ENCODE assay signal across 8 mouse cellular contexts in genomic region chr8:109607650-109608049, GRCm38 (mm10). TPM values are rescaled to one million over a fixed set of nuclear protein-coding genes. Genes with fewer than 3 reads are reported as not detected.
A peak's percentile ranks its signal among the peaks of the same experiment; 100 is the strongest.
DNase-seq lines count a peak whose midpoint lies in the region; ATAC-seq lines count a peak whose summit lies in the region.

No protein-coding gene starts in this region.

- no peaks in the 10 kb centered on the region for H3K27me3 ChIP-seq in intestine, embryonic 14.5 days (replicated peaks; ENCODE audit: control insufficient read depth, insufficient read depth, low read length)

- peak; percentile 36 for DNase-seq in embryo, embryonic 10 days (ENCODE audit: low spot score)
- no peak for DNase-seq in embryo, embryonic 9.5 days (ENCODE audit: extremely low spot score)
- peak; percentile 17 for DNase-seq in thymus, postnatal 14 days
- DNase-seq in thymus, postnatal 25 days, result no peak
- DNase-seq in intestine, embryonic 14.5 days (ENCODE audit: low spot score), result peak; percentile 60
- peak; percentile 14 for DNase-seq in neural tube, embryonic 10.5 days (ENCODE audit: extremely low spot score, low spot score)
- no peak for DNase-seq in left cerebral cortex, postnatal 10 days (ENCODE audit: extremely low spot score in 1 of 2, low spot score in 2 of 2)
- no peak for DNase-seq in B cell, adult 2 months

- intact Hi-C loops in left cerebral cortex, postnatal 10 days (cut with DNase I), result loop anchor here (2.0 kb wide), 2 partner anchors 43 to 85 kb away; partner anchors contain the start of genes Dhx38, Ist1 and Txnl4b

- no peaks in the 10 kb centered on the region for H3K9me3 ChIP-seq in intestine, embryonic 14.5 days (ENCODE audit: control insufficient read depth, low read length)

- peaks cover 29% of the 10 kb centered on the region for H3K36me3 ChIP-seq in intestine, embryonic 14.5 days (ENCODE audit: control insufficient read depth, insufficient read depth, low read length)

- H3K4me3 ChIP-seq in intestine, embryonic 14.5 days (ENCODE audit: low read depth, low read length), result peak overlapping the region; percentile 79

- peaks cover 8% of the 10 kb centered on the region; the same call in 1 of the 2 replicates for H3K4me1 ChIP-seq in intestine, embryonic 14.5 days (replicated peaks; ENCODE audit: control insufficient read depth, insufficient read depth, low read length)

- ATAC-seq in intestine, embryonic 14.5 days (replicated peaks; ENCODE audit: low FRiP score, low TSS enrichment, low read depth), result no peak

- peak overlapping the region; percentile 97 for H3K4me2 ChIP-seq in intestine, embryonic 14.5 days (ENCODE audit: low read length)

- whole genome bisulfite sequencing in intestine, embryonic 14.5 days, result 7% methylated on average over 12 of the region's 12 CpGs

- H3K9ac ChIP-seq in intestine, embryonic 14.5 days (ENCODE audit: low read length), result peak overlapping the region; percentile 69

- H3K27ac ChIP-seq in intestine, embryonic 14.5 days (ENCODE audit: low read depth), result peak overlapping the region; percentile 98; the same call in 1 of the 2 replicates

RNA-seq across cellular contexts. Expression of gene Dhodh, which starts 0.8 kb away (rescaled TPM):
- polyA plus RNA-seq in intestine, embryonic 14.5 days (2014; fragmentation: Nextera tagmentation; extraction: Ambion mirVana), result 58.8 and 61.1 TPM in 2 replicates
- total RNA-seq in left cerebral cortex, postnatal 10 days (2021), result 10 to 100 TPM; 16.4 to 19.8 TPM

RNA-seq across cellular contexts. Expression of gene Pkd1l3, which starts 6.7 kb away (rescaled TPM):
- 0.13 and 0.37 TPM in 2 replicates for polyA plus RNA-seq in intestine, embryonic 14.5 days (2014; fragmentation: Nextera tagmentation; extraction: Ambion mirVana)
- total RNA-seq in left cerebral cortex, postnatal 10 days (2021), result under 1 TPM; 0.54 to 0.65 TPM

RNA-seq across cellular contexts. Expression of gene Hp, which starts 28.7 kb away (rescaled TPM):
- polyA plus RNA-seq in intestine, embryonic 14.5 days (2014; fragmentation: Nextera tagmentation; extraction: Ambion mirVana), result 0.17 and 0.53 TPM in 2 replicates
- not detected for total RNA-seq in left cerebral cortex, postnatal 10 days (2021)

RNA-seq across cellular contexts. Expression of gene Txnl4b, which starts 42.0 kb away (rescaled TPM):
- 23.6 and 24.3 TPM in 2 replicates for polyA plus RNA-seq in intestine, embryonic 14.5 days (2014; fragmentation: Nextera tagmentation; extraction: Ambion mirVana)
- total RNA-seq in left cerebral cortex, postnatal 10 days (2021), result 10 to 100 TPM; 10.7 to 11.7 TPM

RNA-seq across cellular contexts. Expression of gene Dhx38, which starts 42.0 kb away (rescaled TPM):
- 22.1 and 23.3 TPM in 2 replicates for polyA plus RNA-seq in intestine, embryonic 14.5 days (2014; fragmentation: Nextera tagmentation; extraction: Ambion mirVana)
- 10 to 100 TPM; 21.9 to 24.1 TPM for total RNA-seq in left cerebral cortex, postnatal 10 days (2021)

Comparison
In these comparisons a context has a peak if more than half of its experiments do, and no peak if none do; other contexts are left out.
1. DNase-seq: peak in embryo, embryonic 10 days (single experiment), thymus, postnatal 14 days (single experiment), intestine, embryonic 14.5 days (single experiment) and neural tube, embryonic 10.5 days (single experiment); none in embryo, embryonic 9.5 days (single experiment), thymus, postnatal 25 days (single experiment), left cerebral cortex, postnatal 10 days (0 of 2) and B cell, adult 2 months (0 of 2).